Mouse (Mus musculus): ENCODE measurements around the gene Gm36176.

Gene Gm36176

DNA sequence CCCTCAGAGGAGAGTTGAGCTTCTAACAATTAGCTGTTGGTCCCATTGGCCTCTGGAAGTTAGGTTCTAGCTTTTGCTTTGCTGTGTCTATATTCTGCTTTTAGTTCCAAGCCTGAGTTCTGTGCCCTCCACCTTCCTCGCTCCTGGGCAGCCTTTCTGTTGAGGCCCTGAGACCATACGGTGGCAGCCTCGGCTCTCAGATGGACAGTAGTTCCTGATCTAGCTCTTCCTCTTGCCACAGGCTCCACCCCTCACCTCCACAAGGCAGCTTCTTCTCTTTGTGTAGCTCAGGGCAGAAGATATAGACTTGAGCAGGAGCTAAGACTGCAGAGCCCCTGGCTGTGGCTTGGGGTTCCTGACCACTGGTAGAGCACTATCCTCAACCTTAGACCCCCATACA is 33.7 kb downstream of the Gm36176 start:
- DNase-seq (ENCODE audit: low read depth, low spot score) = no peak

DNA sequence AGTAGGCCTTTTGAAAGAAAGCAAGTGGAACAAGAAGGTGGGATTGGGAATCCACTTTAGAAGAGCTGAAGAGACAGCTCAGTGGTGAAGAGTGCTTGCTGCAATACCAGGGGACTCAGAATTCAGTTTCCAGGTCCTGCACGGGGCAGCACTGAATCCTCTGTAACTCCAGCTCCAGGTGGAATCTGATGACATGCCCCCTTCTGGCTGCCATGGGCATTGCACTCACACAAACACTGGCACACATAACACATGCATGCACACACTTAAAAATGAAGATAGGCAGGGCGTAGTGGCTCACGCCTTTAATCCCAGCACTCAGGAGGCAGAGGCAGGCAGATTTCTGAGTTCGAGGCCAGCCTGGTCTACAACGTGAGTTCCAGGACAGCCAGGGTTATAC is 36.0 kb downstream of the Gm36176 start:
- peak; percentile 8 for DNase-seq (ENCODE audit: low read depth, low spot score)

DNA sequence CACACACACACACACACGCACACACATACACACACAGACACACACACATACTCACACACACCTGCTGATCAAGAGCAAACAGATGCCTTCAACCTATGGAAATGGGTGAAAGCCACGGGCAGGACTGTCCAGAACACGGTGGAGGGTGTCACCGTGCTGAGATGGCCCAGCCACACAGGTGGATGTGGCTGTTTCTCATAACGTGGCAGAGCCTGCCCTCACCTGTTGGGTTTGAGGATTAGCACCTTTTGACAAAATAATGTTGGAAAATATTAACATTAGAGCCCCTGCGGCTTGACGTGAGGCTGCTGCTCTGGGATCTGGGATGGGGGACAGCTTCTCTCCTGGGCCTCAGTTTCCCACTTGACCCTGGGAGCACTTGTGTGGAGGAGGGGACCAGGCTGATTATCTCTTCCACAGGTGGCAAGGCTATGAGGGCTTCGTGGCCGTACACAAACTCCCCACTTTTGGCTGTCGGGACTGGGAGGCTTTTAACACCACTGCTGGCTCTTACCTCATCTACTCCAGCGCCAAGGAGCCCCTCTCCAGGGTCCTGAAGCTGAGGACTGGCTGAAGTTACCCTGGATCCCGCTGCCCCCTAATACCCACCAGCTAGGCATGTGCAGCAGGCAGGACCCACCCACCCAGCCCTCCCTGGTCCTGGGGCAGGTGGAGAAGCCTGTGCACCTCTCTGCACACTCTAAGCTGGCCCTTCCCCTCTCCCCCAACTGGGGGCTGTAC is 39.6 kb downstream of the Gm36176 start:
- DNase-seq (ENCODE audit: low read depth, low spot score) = peak; percentile 43

DNA sequence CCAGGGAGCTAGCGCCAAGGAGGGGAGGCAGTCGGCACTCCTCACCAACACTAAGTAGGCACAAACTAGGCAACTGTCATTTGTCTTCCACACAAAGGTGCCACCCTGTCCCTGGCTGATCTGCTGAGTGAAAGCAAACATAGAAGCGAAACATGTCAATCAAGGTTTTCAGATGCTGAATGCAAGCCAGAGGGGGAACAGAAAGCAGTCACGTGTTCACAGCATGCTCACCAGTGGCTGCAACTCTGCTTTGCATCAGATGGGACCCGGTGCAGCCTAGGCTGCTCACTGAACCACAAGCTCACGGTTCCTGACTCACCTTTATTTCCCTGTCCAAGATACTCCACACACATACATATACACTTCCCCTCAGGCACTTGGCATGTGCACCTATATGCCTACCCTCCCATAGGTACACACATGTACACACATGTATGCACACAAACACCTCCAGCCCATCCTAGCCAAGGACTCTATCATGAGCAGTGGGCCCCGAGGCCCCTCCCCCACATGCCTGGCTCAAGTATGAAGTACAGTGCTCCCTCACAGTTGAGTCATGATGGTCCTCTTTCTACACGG is 44.5 kb downstream of the Gm36176 start:
- no peak for DNase-seq (ENCODE audit: low read depth, low spot score)

DNA sequence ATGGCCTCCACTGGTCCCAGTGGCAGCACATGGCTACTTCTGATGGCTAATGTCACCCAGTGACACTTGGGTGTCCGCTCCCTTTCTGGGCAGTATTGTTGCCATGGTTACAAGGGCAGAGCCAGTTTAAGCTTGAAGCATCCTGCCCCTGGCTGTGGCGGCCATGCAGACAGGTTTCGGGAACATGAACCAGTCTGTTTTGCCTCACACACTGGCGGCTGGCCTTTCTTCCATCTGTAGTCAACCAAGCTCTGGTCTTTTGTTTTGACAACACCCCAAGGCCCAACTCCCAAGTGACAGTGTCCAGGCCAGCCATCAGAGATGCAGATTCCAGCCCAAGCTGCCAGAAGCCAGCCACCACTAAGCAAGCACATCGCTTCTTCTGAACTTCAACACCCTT is 49.0 kb downstream of the Gm36176 start:
- no peak for DNase-seq (ENCODE audit: low read depth, low spot score)
